Mouse (Mus musculus) T-helper 2 cell (primary cell): Measurements from ENCODE around the gene Arhgap32.

Source experiments
- in situ Hi-C: fragments of 300-600 bp; cut with MboI, MseI; formaldehyde crosslinking; loops from one replicate; pipeline ENCODE4 v1.15.1; 2025; ENCODE audit warnings: high pct_unique_total_duplicates

Arhgap32 gene

DNA sequence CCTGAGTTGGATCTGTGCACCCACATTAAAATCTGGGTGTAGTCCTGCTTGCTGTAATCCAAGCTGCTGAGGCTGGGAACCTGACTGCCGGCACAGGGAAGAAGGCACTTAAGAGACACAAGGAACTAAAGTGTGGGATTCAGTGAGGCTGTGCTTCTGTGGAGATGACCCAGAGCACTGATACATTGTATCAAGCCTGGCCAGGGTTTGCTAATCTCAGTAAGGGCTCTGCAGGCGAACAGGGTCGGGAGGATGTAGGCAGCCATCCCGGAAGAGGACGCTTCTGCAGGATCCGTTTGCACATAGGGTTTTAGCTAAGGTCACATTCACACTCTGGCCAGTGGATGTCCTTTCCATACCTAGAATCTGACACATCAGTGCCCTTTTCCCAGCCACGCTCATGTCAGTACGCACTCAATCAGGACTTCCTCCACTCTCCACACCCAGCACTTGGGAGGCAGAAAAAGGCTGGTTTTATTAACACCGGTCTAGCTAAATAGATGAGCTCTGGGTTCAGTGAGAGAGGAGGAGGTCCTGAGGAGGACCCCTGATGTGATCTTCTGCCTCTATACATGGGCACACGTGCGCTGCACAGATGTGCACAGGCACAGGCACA, 20.9 kb downstream of the Arhgap32 start:
- in situ Hi-C loops = no loop called here

DNA sequence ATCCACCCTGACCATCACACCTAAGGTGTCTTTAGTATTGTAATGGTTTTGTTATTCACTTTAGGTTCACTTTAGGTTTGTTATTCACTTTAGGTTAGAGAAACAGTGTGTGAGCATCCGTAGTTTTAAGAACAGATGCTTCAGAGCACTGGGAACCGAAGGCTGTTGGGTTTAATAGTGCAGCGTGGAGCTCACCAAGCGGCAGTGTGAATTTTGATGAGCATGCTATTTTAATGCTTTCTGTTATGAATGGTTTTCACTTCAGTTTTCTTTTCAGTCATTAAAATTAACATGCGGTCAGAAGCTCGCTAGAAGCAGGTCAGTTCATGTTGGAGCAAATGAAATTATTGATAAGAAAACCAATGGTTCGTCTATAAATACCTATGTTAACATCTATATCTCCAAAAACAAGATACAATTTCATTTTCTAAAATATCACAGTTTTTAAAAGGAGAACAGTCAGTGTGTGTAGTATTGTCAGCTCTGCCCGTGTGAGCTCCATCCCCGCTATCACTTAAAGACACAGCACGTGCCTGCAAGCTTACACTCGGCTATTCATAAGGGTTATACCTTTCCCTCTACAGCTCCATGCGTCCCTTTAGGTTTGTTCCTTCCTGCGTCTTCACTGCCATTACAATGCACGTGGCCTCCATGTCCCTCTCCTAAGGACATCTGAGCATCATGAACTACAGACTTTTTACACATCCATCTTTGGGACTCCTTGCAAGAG, 21.9 kb downstream of the Arhgap32 start:
- in situ Hi-C loops = no loop called here

DNA sequence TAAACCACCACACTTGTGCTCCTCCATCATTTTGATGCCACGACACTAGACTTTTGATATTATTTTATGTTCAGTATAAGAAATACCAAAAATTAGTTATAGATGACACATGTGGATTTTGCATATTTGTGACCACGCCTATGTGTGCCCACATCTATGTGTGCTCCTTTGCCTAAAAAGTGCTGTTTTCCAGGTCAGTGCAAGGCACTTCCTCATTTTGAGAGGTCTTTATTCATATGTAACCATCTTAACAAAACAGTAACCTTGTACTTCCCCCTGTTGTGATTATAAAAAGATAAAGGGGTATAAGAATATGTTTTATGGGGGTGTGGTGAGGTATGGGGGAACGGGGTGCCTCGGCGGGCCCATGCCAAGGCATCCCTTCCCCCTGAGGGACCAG, 22.7 kb downstream of the Arhgap32 start:
- in situ Hi-C loops = no loop called here

DNA sequence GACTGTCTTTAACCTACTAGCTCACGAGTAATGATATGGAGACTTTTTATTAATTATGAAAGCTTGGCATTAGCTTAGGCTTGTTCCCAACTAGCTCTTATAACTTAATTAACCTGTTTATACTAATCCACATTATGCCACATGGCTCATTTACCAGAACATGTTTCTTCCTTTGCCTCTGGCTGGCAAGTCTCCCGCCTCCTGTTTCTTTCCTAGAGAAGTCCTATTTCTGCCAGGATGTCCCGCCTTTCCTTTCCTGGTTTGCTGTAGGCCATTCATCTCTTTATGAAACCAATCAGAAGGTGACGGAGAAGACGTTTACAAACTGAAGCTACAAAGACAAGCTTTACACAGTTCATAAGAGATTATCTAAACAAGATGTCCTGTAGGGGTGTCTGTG, 23.7 kb downstream of the Arhgap32 start:
- in situ Hi-C loops = no loop called here

DNA sequence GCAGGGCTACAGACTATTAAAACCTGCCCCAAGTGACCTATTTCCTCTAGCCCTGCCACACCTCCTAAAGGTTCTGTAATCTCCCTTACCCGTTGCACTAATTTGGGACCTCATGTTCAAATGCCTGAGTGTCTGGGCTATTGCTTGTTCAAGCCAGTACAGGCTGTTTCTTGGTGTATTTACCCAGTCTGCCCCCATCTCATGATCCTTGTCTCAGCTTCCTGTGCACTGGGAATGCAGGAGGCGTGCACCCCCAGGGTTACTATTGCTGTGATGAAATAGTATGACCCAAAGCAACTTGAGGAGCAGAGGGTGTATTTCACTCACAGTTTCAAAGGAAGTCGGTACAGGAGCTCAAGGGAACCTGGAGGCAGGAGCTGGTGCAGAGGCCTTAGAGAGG, 26.9 kb downstream of the Arhgap32 start:
- in situ Hi-C loops = no loop called here

DNA sequence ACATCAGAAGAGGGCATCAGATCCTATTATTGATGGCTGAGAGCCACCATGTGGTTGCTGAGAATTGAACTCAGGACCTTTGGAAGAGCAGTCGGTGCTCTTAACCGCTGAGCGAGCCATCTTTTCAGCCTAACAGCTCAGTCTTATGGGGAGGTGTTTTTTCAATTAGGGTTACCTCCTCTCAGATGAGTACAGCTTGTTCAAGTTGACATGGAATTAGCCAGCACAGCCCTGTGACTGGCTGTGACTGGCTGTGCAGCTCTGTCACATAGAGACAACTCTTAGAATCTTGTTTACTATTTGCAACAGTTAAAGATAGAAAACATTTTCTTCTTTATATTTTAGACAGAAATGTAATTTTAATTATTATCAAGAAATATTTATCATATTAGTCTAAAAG, 27.5 kb downstream of the Arhgap32 start:
- in situ Hi-C loops = no loop called here

DNA sequence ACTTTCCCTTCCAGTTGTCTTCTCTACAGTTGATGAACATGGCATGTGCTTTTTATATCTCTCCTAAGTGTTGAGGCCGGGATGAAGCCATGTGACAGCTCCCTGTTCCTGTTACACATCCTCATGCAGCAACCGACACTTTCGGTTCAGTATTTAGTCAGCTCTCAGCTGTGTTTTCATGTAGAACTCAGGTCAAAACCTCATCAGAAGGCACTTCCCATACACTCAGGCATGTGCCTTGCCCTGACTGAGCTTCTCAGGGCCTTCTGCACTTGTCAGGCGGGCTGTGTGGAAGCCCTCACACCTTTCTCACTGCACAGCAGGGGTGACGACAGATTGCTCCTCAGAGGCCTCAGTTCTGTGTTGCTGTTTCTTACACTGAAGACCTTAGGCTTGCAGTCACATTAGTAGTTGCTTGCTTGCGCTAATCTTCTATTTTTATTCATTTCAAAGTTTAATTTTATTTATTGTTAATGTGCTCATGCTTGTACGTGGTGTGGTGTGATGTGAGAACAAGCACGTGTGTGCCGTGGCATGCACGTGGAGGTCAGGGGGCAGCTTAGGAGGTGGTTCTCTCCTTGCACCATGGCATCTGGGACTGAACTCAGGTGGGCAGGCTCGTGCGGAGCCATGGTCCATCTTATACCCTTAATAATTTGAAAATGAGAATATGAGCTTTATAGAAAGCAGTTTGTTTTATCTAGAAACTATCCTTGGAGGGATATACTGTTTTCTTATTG, 30.5 kb downstream of the Arhgap32 start:
- in situ Hi-C loops = no loop called here

DNA sequence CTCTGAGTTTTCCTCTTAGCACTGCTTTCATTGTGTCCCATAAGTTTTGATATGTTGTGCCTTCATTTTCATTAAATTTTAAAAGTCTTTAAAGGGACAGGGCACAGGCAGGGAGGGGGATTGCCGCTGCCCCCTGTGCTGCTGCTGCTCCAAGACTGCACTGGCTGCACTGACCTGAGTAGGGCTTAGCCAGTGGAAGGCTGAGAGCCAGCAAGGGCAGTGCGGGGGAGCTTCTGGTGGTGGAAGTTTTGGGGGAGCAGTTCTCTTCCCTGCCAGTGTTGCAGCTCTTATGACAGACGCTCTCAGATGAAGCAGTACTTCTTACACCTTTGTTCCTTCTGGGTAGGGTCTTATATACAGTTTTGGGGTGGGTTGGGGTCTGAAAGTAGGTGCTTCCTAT, 33.3 kb downstream of the Arhgap32 start:
- in situ Hi-C loops = no loop called here

DNA sequence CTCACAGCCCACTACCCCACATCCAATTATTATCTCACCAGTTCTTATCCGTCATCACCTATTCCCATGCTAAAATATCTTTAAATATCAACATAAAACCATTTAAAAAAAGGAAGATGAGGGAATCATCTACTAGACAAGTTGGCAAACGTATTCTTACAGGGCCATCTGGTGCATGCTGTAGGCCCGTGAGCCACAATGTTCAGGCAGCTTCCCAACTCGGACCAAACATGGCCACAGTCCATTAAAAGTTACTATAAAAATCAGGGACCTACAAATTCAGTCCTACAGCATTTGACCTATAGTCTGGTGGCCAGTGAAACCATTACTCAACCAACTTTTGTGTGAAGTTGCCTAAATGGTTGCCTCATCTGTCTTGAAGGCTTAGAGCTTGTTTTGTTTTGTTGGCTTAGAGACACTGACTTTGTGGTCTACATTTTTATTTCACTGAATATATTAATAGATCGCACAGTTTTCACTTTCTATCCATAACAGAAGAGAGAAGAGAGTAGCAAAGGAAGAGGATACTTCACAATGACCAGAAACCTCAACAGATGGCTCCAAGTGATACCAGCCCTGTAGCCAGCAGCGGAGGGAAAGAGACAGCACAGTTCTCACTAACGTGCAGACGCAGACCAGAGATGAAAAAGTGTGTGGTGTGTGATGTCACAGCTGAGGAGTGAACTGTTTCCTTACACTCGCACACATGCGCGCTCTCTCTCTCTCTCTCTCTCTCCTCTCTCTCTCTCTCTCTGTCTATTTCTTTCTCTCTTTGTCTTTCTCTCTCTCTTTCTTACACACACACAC, 34.1 kb downstream of the Arhgap32 start:
- in situ Hi-C loops = loop anchor here (10.0 to 25.0 kb wide), 2 partner anchors 205 to 588 kb away; no protein-coding TSS in a partner anchor

DNA sequence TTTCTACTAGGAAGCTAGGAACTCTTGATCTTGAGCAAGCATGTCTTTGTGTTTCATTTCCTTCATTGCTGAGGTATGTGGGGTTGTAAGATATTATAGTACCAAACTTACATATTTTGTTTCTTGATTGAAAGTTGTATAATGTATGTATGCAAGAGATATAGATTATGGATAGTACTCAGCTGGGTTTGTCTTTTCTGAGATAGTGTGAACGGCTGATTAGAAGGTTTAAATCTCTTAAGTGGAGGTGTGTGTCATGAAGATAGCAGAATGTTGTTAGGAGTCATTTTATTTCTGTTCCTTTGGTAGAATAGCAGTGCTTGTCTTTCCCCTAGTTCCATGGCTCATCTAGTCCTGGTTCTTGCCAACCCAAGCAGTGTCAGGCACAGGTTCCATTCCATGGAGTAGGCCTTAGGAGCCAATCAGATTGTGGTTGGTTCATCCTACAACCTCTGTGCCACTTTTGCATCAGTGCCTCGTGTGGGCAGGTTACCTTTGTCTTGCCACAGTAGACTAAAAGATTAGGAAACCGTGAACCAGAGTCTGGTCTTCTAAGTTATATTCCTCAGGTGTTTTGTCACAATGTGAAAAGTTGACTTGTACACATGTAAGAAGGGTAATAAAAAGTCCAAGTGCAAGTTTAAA, 38.9 kb downstream of the Arhgap32 start:
- in situ Hi-C loops = loop anchor here (10.0 to 25.0 kb wide), 2 partner anchors 210 to 593 kb away; no protein-coding TSS in a partner anchor

DNA sequence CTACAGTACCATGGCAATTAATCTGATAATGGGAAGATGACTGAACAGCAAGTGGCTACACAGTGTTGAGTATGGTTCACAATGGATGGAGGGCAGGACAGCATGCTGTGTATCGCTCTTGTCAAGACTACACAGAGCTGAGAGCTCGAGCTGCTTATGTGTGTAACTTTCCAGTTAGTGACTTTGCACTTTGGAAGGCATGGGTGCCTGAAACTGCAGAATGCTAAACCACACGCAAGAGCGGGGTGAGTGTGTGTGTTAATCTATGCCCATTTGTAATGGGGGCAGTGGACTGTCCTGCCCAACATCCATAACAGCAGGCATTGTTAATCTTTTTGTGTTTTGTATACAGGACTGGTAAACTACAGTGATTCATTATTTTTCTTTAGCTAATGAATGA, 40.8 kb downstream of the Arhgap32 start:
- in situ Hi-C loops = loop anchor here (10.0 to 25.0 kb wide), 2 partner anchors 212 to 594 kb away; no protein-coding TSS in a partner anchor

DNA sequence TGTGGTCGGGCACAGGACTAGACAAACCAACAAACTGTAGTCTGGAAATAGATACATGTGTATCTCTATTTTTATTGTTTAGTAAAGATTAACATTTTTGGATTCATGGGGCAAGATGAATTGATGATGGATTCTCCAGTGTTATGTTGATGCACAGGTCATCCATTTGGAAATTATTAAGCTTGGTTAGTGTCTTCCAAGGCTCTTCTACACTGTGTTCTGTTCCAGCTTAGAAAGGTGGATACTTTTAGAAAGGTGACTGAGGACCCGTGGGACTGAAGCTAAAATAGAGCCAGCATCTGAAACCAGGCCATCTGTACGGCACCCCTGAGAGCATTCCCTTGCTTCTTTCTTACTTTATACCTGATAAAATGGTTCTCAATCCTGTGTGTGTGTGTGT, 41.3 kb downstream of the Arhgap32 start:
- in situ Hi-C loops = loop anchor here (10.0 to 25.0 kb wide), 2 partner anchors 212 to 595 kb away; no protein-coding TSS in a partner anchor

DNA sequence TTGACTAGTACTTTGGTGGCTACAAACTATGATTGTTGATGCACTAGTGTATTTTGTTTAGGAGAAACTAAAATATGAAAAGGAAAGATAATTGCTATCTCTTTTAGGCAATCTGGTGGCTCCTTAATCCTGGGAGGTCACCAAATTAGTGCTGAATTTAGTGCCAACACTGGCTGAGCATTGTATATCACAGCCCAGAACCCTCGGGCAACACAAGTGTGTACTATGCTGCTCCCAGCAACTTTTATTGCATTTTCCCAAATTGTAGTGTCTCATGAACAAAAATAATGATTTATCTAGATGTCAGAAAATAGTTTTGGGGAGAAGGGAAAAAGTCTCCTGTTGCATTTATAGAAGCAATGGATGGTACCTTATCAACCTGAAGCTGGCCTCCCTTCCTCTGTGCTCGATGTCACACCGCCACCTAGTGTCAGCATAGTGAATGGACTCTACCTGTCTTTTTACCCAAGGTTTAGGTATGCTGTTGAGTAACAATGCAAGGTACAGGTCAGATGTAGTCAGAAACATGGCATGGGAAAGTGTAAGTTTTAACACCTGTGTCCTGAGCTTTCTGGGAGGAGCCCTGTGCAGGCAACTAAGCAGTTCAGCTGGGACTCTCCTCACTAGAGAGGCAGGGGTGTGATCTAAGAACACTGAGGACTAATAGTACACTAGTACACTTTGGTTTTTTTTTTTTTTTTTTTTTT, 43.1 kb downstream of the Arhgap32 start:
- in situ Hi-C loops = loop anchor here (10.0 to 25.0 kb wide), 2 partner anchors 214 to 597 kb away; no protein-coding TSS in a partner anchor

DNA sequence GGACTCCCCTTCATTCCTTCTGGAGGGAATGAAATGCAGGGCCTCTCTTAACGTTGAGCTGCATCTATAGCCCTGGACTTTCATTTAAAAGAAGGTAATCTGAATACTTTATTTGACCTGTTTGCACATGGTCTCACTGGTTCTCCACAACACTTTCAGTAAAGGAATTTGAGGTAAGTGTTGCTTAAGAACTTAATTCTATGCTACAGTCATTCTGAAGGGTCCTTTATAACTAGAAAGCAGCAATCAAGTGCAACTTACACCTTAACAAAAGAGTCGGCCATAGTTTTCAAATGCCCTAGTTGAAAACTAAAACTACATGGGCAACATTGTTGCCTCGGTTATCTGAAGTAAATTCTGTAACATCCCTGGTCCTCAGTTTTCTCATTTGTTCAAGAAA, 43.8 kb downstream of the Arhgap32 start:
- in situ Hi-C loops = loop anchor here (10.0 to 25.0 kb wide), 2 partner anchors 215 to 597 kb away; no protein-coding TSS in a partner anchor

DNA sequence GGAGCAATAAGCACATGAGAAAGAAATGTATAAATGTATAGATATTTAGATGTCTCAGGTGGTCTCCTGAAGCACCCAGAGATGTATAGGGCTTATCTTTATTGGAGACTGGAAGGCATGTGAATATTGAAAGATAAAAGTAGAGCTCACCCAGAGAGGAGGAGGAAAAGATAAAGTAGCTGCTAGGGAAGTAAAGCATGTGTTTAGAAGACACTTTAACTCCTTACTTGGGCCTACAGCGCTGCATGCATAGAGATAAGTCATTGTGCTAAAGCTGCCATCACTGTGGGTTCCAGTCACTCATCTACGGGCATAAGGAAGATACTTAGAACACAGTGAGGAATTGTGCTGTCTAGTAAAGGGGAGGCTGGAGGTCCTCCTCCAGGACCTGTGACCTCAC, 46.9 kb downstream of the Arhgap32 start:
- in situ Hi-C loops = loop anchor here (25.0 kb wide), 1 partner anchor 600 kb away; no protein-coding TSS in a partner anchor

DNA sequence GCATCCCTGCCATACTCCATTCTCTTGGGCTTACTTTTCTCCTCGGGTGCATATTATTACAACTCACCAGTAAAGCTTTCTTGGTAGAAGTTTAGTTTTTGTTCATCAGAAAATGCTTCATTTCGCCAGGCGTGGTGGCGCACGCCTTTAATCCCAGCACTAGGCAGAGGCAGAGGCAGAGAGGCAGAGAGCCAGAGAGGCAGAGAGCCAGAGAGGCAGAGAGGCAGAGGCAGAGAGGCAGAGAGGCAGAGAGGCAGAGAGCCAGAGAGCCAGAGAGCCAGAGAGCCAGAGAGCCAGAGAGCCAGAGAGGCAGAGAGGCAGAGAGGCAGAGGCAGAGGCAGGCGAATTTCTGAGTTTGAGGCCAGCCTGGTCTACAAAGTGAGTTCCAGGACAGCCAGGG, 47.9 kb downstream of the Arhgap32 start:
- in situ Hi-C loops = loop anchor here (25.0 kb wide), 1 partner anchor 602 kb away; no protein-coding TSS in a partner anchor

DNA sequence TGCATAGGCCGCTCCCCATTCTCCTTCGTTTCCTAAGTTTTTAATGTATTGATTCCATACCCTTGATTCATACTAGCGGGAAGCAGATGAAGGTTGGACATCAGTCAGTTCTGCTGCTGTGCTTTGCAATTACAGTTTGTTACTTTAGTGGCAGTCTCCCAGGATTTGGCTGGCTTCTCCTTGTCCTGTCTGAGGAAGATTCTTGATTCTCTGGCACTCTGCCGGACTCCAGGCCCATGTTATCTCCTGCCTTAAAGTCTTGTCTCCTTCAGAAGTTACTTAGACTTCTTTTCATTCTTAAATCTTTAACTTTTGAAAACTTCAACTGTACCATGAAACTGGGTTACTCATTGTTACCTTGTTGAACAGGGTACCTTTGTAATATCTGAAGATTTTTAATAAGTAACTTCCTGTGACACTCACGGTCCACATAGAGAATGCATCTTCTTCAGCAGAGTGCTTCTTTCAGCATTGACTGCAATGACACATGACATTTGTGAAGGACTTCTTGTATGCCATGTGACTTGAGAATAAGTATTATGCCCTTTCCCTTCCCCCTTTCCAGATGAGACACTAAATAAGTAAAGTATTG, 52.7 kb downstream of the Arhgap32 start:
- in situ Hi-C loops = loop anchor here (25.0 kb wide), 1 partner anchor 606 kb away; no protein-coding TSS in a partner anchor

DNA sequence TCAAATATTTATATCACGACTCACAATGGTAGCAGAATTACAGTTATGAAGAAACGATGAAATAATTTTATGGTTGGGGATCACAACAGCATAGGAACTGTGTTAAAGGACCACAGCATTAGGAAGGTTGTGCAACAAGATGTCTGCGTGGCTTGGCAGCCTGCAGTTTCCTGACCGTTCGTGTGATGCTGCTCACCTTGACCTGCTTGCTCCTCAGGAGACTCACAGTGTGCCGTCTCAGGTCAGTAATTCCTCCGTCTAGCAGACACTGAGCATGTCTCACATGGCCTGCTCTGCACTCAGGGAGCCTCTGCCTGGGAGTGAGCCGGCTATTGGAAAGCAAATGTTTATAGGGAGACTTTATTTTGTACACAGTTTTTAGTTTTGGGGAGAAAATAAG, 54.8 kb downstream of the Arhgap32 start:
- in situ Hi-C loops = loop anchor here (25.0 kb wide), 1 partner anchor 608 kb away; no protein-coding TSS in a partner anchor

DNA sequence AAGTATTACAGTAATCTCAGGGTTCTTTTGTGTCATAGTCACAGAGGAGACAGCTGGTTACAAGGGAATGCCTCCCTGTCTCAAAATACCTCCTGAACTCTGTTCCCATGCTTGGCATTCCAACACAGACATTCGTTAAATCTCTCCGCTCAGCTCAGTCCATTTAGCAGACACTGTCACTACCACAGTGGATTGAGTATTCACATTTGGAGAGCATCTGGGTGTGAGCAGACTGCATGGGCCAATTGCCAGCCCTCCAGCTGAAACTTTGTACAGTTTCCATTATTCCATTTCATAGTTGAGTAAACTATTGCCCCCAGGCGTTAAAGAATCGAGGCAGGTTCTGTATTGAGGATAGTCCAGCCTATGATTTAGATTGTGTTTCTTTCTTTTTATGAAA, 60.7 kb downstream of the Arhgap32 start:
- in situ Hi-C loops = no loop called here

DNA sequence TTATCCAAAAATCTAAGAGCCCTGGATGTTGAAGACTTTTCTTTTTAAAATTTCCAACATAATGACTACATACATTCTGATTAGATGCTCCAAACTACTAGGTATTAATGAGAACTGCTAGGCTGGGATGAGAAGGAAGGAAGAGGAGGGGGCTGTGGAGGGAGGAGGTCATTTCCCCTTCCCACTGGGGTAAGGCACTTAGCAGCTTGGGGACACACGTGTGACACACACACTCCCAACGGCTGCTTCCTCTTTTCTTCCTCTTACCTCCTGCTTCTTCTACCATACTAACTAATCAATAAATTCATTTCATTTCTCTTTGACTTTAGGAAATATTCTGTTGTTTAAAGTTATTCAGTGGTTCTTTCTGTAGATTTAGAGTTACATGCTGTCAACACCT, 65.2 kb downstream of the Arhgap32 start:
- in situ Hi-C loops = no loop called here
